Comparison of ENCODE assay signal across 8 mouse cellular contexts in the genomic region with DNA sequence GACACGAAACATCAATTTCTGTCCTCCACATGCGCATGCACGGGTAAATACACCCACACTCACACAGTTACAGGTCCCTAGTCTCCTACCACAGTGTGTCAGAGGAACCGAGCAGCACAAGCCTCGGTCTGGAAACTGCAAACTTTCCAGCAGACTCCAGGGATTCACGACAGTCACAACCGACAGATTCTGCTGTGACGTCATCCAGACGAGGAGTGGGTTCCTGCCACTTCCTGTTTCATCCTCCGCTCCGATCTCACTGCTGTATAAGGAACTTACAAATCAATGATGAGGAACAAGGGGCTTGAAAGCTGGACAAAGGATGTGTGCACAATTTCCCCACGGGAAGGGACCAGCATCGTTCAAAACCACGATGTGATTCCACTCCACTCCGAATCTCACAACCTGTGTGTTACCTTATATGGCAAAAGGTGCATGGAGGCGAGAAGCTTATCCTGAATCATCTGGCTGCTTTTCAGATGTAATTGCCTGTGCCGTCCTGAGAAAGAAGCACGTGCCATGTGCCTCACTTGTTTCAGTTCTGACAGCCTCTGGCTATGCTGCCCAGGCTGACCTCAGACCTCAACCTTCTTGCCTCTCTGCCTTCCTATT. TPM values are rescaled to one million over a fixed set of nuclear protein-coding genes. Genes with fewer than 3 reads are reported as not detected.
DNase-seq lines count a peak whose midpoint lies in the region; ATAC-seq and TF ChIP-seq lines count a peak whose summit lies in the region.

No protein-coding gene starts in this region.

- H3K4me2 ChIP-seq in kidney, embryonic 14.5 days (replicated peaks; ENCODE audit: low read depth, low read length): peak overlapping the region; percentile 29
- peak overlapping the region; percentile 45 for H3K4me2 ChIP-seq in hindbrain, embryonic 16.5 days (ENCODE audit: low read length)
- peak overlapping the region; percentile 63 for H3K4me2 ChIP-seq in liver, embryonic 11.5 days

- peak; percentile 17; the same call in 1 of the 2 replicates for TF ChIP-seq POLR2A in cortical plate, adult 2 months (IDR thresholded peaks at IDR 0.05; ENCODE audit: extremely low read depth, insufficient read depth, low read length)

- no peak; the same call in 1 of the 2 replicates for ATAC-seq in kidney, embryonic 14.5 days (ENCODE audit: low FRiP score, low TSS enrichment)
- ATAC-seq in hindbrain, embryonic 16.5 days: peak; percentile 48
- ATAC-seq in liver, embryonic 11.5 days (replicated peaks; ENCODE audit: low FRiP score): no peak

- no peak for DNase-seq in kidney, adult 18-20 months
- DNase-seq in liver, embryonic 11.5 days (ENCODE audit: low spot score): no peak
- peak; percentile 34 to 51 for DNase-seq in natural killer cell, adult 2 months (ENCODE audit: low spot score in 2 of 2)
- no peak for DNase-seq in cerebellum, adult 9-11 months
- DNase-seq in ovary, postnatal 14 days (ENCODE audit: low spot score): no peak

- H3K27me3 ChIP-seq in kidney, embryonic 14.5 days (ENCODE audit: control insufficient read depth, insufficient read depth, low read length): no peaks in the 10 kb centered on the region
- no peaks in the 10 kb centered on the region for H3K27me3 ChIP-seq in hindbrain, embryonic 16.5 days (replicated peaks; ENCODE audit: control insufficient read depth, insufficient read depth, low read length)
- H3K27me3 ChIP-seq in liver, embryonic 11.5 days (replicated peaks; ENCODE audit: control insufficient read depth, insufficient read depth, low read length): no peaks in the 10 kb centered on the region

- WGBS in kidney, embryonic 14.5 days: 48% methylated on average over 18 of the region's 18 CpGs
- WGBS in hindbrain, embryonic 16.5 days: 60% methylated on average over 18 of the region's 18 CpGs
- WGBS in liver, embryonic 11.5 days: 40% methylated on average over 18 of the region's 18 CpGs

- no peaks in the 10 kb centered on the region for H3K36me3 ChIP-seq in kidney, embryonic 14.5 days (ENCODE audit: control insufficient read depth, insufficient read depth, low read length)
- no peaks in the 10 kb centered on the region for H3K36me3 ChIP-seq in hindbrain, embryonic 16.5 days (ENCODE audit: control insufficient read depth, insufficient read depth, low read length)
- no peaks in the 10 kb centered on the region for H3K36me3 ChIP-seq in liver, embryonic 11.5 days (ENCODE audit: control insufficient read depth, insufficient read depth, low read length)

- no peaks in the 10 kb centered on the region for H3K9me3 ChIP-seq in kidney, embryonic 14.5 days (ENCODE audit: control insufficient read depth, low read length)
- no peaks in the 10 kb centered on the region for H3K9me3 ChIP-seq in hindbrain, embryonic 16.5 days (ENCODE audit: control insufficient read depth, low read length)
- no peaks in the 10 kb centered on the region for H3K9me3 ChIP-seq in liver, embryonic 11.5 days (ENCODE audit: control insufficient read depth, low read length)

- H3K9ac ChIP-seq in kidney, embryonic 14.5 days (ENCODE audit: low read depth, low read length): no peak overlapping the region; the same call in 1 of the 2 replicates
- peak overlapping the region; percentile 31; the same call in 1 of the 2 replicates for H3K9ac ChIP-seq in hindbrain, embryonic 16.5 days (ENCODE audit: low read depth, low read length)
- peak overlapping the region; percentile 16; the same call in 1 of the 2 replicates for H3K9ac ChIP-seq in liver, embryonic 11.5 days (ENCODE audit: low read depth, low read length)

- no peak for TF ChIP-seq CTCF in cortical plate, adult 2 months (IDR thresholded peaks at IDR 0.05; ENCODE audit: extremely low read depth, insufficient read depth, low read length)

- no peak overlapping the region for H3K4me3 ChIP-seq in kidney, embryonic 14.5 days (ENCODE audit: low read length)
- peak overlapping the region; percentile 31 for H3K4me3 ChIP-seq in cortical plate, adult 2 months (ENCODE audit: insufficient read depth, low read length)
- peak overlapping the region; percentile 22 for H3K4me3 ChIP-seq in hindbrain, embryonic 16.5 days (ENCODE audit: low read length)
- peak overlapping the region; percentile 31 for H3K4me3 ChIP-seq in liver, embryonic 11.5 days (ENCODE audit: low read depth, low read length)

- H3K27ac ChIP-seq in kidney, embryonic 14.5 days (ENCODE audit: low read depth, low read length): no peak overlapping the region
- no peak overlapping the region for H3K27ac ChIP-seq in cortical plate, adult 2 months (ENCODE audit: insufficient read depth, low read length)
- peak overlapping the region; percentile 61 for H3K27ac ChIP-seq in hindbrain, embryonic 16.5 days (ENCODE audit: low read depth, low read length)
- H3K27ac ChIP-seq in liver, embryonic 11.5 days (ENCODE audit: low read depth, low read length): no peak overlapping the region

- H3K4me1 ChIP-seq in kidney, embryonic 14.5 days (ENCODE audit: control insufficient read depth, insufficient read depth, low read length): 0 out of 2 replicates have a peak, but pooled peaks cover 6% of the 10 kb centered on the region
- H3K4me1 ChIP-seq in cortical plate, adult 2 months (ENCODE audit: control insufficient read depth, insufficient read depth, low read length): peaks cover 4% of the 10 kb centered on the region; the same call in 1 of the 2 replicates
- H3K4me1 ChIP-seq in hindbrain, embryonic 16.5 days (ENCODE audit: control insufficient read depth, insufficient read depth, low read depth, low read length): no peaks in the 10 kb centered on the region
- peaks cover 16% of the 10 kb centered on the region for H3K4me1 ChIP-seq in liver, embryonic 11.5 days (replicated peaks; ENCODE audit: control insufficient read depth, insufficient read depth, low read length)

RNA-seq across cellular contexts. Expression of a gene that starts 14.6 kb away (rescaled TPM):
- 61.5 and 73.6 TPM in 2 replicates for polyA plus RNA-seq in kidney, embryonic 14.5 days (2014; fragmentation: Nextera tagmentation; extraction: Ambion mirVana)
- 73.9 and 76.5 TPM in 2 replicates for polyA plus RNA-seq in cortical plate, adult 2 months (2012; rRNA removed)
- polyA plus RNA-seq in hindbrain, embryonic 16.5 days (2015; fragmentation: Nextera tagmentation; extraction: Ambion mirVana): 26.4 and 38.3 TPM in 2 replicates
- 36.9 and 38.6 TPM in 2 replicates for polyA plus RNA-seq in liver, embryonic 11.5 days (2014; fragmentation: Nextera tagmentation; extraction: Ambion mirVana)

RNA-seq across cellular contexts. Expression of a gene that starts 21.9 kb away (rescaled TPM):
- 605 and 611 TPM in 2 replicates for polyA plus RNA-seq in kidney, embryonic 14.5 days (2014; fragmentation: Nextera tagmentation; extraction: Ambion mirVana)
- 149 and 160 TPM in 2 replicates for polyA plus RNA-seq in cortical plate, adult 2 months (2012; rRNA removed)
- polyA plus RNA-seq in hindbrain, embryonic 16.5 days (2015; fragmentation: Nextera tagmentation; extraction: Ambion mirVana): 482 and 486 TPM in 2 replicates
- polyA plus RNA-seq in liver, embryonic 11.5 days (2014; fragmentation: Nextera tagmentation; extraction: Ambion mirVana): 623 and 628 TPM in 2 replicates

Comparison
In these comparisons a context has a peak if more than half of its experiments do, and no peak if none do; other contexts are left out.
1. DNase-seq: peak in natural killer cell, adult 2 months (2 of 2); none in kidney, adult 18-20 months (single experiment), liver, embryonic 11.5 days (single experiment), cerebellum, adult 9-11 months (single experiment) and ovary, postnatal 14 days (single experiment).
2. Peak in every context shown above with its lines, with median percentiles within 50 percentile points of each other: H3K4me2 ChIP-seq.